21 mouse cellular contexts compared by ENCODE assay signal in the genomic region with DNA sequence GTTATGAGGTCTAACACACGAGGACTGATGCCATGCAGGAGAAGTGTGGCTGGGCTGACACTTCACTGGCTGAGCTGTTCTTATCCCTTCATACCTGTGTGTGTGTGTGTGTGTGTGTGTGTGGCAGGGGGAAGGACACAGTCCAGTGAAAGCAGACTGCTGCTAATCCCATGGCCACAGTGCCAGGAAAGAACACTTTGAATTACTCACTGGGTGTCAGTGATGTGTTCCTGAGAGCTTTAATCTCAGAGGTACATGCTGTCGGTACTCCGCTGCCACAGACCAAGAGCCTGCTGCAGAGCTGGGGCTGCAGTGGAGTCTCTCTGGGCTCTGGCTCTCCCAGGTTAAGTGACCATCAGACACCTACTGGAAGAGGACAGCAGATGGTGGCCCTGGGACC.
"Had no signal": no experiment of that assay in that cellular context is flagged by ENCODE, and none has a peak within 500 bp of the region (broad histone marks: within the 10 kb centered on the region; RNA-seq: fewer than 3 reads in every experiment).

No protein-coding gene starts in this region.

- H3K9ac ChIP-seq: limb, embryonic 12.5 days; limb, embryonic 15.5 days; liver, embryonic 14.5 days; liver, postnatal 0 days; lung, embryonic 14.5 days; midbrain, embryonic 12.5 days; midbrain, embryonic 15.5 days; neural tube, embryonic 13.5 days; stomach, embryonic 15.5 days had no signal

- ATAC-seq: liver, postnatal 0 days; lung, postnatal 0 days; midbrain, embryonic 15.5 days had no signal

- H3K27ac ChIP-seq: layer of hippocampus, adult 2 months; limb, embryonic 12.5 days; limb, embryonic 15.5 days; liver, embryonic 14.5 days; macrophage; midbrain, embryonic 12.5 days; midbrain, embryonic 15.5 days; neural tube, embryonic 13.5 days; stomach, embryonic 15.5 days had no signal

- H3K4me1 ChIP-seq: limb, embryonic 12.5 days; limb, embryonic 15.5 days; midbrain, embryonic 12.5 days; midbrain, embryonic 15.5 days; neural tube, embryonic 13.5 days; stomach, embryonic 15.5 days had no signal

- DNase-seq: kidney, postnatal 14 days; kidney, postnatal 4 days; layer of hippocampus, adult 9-11 months; left cerebral cortex, postnatal 4 days; liver, postnatal 0 days; lung, embryonic 14.5 days; retina, postnatal 1 day; right cerebral cortex, postnatal 25 days; spleen, adult 18-20 months; thymus, postnatal 25 days had no signal

- H3K4me2 ChIP-seq: limb, embryonic 12.5 days; limb, embryonic 15.5 days; liver, embryonic 11.5 days; lung, embryonic 14.5 days; midbrain, embryonic 12.5 days; midbrain, embryonic 15.5 days; neural tube, embryonic 13.5 days; stomach, embryonic 15.5 days had no signal

- H3K4me3 ChIP-seq: layer of hippocampus, adult 2 months; limb, embryonic 12.5 days; limb, embryonic 15.5 days; midbrain, embryonic 12.5 days; midbrain, embryonic 15.5 days; neural tube, embryonic 13.5 days; stomach, embryonic 15.5 days had no signal

- H3K36me3 ChIP-seq: limb, embryonic 12.5 days; limb, embryonic 15.5 days; midbrain, embryonic 12.5 days; midbrain, embryonic 15.5 days; neural tube, embryonic 13.5 days; stomach, embryonic 15.5 days had no signal

- H3K9me3 ChIP-seq: limb, embryonic 12.5 days; limb, embryonic 15.5 days; midbrain, embryonic 12.5 days; midbrain, embryonic 15.5 days; neural tube, embryonic 13.5 days; stomach, embryonic 15.5 days had no signal

- H3K27me3 ChIP-seq: limb, embryonic 15.5 days; neural tube, embryonic 13.5 days; stomach, embryonic 15.5 days had no signal
